Mouse (Mus musculus) megakaryocyte, adult 5-6 weeks (primary cell): Measurements from ENCODE around the gene Crlf1. TPM values are rescaled to one million over a fixed set of nuclear protein-coding genes. Genes with fewer than 3 reads are reported as not detected.
"Not testable (repeated sequence)": the region's sequence is repeated elsewhere in the genome, so short reads cannot be mapped to it uniquely, and the experiment has no call there.

Experiments used
- ATAC-seq: 2 replicates; pipeline ENCODE4 v1.8.0; 2016; ENCODE audit warnings: mild to moderate bottlenecking, inconsistent platforms; ENCODE audit not compliant: poor library complexity, severe bottlenecking
- total RNA-seq, 2 experiments: library from RNA; stranded (forward) in 1 of 2; stranded (reverse) in 1 of 2; fragments of 153-499, 151-499 nt in 1 of 2; fragments of 221-1000, 200-1000 nt in 1 of 2; gene quantifications; 2 replicates each; pipeline versions ENCODE4 v1.2.3 to v1.2.4; 2015 to 2017

The Crlf1 gene
- total RNA-seq, 2 experiments from 2014 or later, result not detected

DNA sequence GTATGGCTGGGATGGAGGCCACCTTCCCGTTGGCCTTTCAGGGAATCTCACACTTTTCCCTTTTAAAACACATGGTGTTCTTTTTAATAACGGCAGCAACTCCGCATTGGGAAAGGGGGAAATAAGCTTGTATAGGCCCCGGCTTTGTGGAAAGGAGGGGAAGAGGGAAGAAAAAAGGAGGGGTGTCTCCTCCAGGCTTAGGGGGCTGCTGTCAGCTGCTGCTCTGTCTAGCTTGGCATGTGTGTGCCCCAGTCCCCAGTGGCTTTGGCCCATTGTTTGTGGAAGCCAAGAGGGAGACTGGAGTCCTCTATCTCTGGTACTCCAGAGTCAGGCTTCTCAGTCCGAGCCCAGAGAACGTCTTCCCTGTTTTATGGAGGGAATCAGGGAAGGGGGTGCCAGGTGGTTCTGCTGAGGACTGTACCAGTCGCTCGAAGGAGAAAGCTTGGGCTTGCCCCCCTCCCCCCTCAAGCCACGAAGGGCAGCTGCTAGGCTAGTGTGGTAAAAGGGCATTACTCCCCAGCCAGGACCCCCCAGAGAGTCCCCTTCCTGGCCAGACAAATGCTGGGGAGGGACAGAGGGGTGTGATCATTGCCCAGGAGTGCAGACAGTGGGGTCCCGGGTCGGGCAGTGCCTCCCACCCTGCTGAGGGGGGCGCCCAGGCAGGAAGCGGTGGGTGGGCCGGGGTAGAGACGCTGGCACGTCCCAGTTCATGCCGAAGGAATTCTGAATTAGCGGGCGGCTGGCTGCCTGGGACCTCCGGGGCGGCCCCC lies 2.2 kb downstream of the Crlf1 start:
- ATAC-seq, result no peak

DNA sequence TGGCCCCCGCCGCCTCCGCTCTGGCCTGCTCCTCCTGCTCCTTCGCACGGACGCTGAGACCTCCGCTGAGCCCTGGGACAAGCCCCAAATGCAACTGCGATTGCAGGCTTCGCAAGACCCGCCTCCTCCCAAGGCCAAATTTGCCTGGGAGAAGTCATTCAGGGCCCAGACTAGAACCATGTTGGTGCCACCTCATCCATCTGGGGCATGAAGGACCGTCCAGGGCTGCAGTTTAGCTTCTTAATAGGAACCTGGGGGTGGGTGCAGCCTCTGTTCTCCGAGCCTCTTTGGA lies 2.8 kb downstream of the Crlf1 start:
- no peak for ATAC-seq

DNA sequence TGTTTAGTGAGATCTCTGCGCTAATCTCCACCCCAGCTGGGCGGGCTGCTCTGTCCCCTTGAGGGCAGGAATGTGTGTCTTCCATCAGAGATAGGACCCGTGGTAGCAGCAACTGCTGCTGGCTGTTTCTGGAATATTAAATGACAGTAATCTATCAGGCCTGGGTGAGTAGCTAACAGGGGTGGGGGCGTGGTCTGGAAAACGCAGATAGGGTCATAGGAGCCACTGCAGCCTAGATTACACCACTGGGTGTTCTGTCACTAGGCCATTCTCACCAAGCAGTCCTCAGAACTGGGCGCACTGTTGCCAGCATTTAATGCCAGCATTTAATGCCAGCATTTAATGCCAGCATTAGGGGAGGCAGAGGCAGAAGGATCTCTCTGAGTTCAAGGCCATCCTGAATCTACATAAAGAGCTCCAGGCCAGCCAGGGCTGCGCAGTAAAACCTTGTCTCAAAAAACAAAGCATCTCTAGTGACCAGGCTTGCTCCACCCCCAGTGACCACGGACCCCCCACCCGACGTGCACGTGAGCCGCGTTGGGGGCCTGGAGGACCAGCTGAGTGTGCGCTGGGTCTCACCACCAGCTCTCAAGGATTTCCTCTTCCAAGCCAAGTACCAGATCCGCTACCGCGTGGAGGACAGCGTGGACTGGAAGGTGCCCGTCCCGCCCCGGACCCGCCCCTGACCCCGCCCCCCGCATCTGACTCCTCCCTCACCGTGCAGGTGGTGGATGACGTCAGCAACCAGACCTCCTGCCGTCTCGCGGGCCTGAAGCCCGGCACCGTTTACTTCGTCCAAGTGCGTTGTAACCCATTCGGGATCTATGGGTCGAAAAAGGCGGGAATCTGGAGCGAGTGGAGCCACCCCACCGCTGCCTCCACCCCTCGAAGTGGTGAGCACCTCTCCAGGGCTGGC lies 7.7 kb downstream of the Crlf1 start:
- no peak for ATAC-seq

DNA sequence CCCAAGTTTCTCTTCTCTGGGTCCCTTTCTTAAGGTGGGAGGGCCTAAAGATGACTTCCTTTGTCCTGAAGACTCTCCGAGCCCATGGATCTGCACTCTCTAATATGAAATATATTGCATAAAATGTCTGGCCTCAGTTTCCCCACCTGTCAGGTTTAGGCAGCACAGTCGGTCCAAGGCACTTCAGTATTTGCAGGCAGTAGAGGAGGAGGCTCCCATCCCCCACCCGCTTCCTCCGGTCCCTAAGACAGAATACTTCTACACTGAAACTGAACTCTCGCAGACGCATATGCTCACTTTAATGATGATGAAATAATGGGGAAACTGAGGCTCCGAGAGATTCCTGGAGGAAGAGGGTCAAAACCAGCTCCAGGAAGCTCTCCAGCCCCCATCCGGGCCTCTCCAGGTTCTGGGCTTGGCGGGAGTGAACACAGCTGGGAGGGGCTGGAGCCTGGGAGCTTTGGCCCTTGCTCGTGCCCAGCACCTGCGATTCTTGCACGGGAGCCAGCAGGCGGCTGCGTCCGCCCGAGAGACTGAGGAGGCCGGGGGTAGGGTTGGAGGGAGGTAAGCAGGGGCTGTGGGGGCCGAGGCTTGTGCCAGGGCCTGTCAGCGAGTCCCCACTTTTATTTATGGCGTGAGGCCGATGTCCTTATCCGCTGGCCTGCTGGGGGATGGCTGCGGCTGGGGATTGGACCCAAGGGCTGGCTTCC lies 9.0 kb downstream of the Crlf1 start:
- ATAC-seq, result no peak

DNA sequence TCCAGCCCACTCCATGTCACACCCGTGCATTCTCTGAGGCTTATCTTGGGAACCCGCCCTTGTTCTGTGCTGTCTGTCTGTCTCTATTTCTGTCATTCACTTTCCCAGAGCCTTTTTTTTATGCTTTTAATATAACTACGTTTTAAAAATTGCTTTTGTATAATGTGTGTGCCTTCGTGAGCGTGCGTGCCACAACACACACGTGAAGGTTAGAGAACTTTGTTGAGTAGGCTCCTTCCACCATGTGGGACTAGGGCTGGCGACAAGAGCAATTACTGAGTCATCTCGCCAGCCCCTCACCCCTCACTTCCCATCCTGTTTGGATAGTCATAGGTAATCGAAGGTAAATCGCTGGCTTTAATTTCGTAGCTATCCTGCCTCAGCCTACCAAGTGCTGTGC lies 9.6 kb downstream of the Crlf1 start:
- ATAC-seq, result no peak

DNA sequence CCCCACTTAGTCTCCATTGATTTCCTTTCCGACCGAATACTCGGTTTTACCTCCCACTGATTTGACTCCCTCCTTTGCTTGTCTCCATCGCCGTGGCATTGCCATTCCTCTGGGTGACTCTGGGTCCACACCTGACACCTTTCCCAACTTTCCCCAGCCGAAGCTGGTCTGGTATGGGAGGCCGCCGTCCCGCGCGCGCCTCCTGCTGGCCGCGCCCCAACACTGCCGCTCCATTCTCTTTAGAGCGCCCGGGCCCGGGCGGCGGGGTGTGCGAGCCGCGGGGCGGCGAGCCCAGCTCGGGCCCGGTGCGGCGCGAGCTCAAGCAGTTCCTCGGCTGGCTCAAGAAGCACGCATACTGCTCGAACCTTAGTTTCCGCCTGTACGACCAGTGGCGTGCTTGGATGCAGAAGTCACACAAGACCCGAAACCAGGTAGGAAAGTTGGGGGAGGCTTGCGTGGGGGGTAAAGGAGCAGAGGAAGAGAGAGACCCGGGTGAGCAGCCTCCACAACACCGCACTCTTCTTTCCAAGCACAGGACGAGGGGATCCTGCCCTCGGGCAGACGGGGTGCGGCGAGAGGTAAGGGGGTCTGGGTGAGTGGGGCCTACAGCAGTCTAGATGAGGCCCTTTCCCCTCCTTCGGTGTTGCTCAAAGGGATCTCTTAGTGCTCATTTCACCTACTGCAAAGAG lies 10.2 kb downstream of the Crlf1 start:
- peak; percentile 52 for ATAC-seq

DNA sequence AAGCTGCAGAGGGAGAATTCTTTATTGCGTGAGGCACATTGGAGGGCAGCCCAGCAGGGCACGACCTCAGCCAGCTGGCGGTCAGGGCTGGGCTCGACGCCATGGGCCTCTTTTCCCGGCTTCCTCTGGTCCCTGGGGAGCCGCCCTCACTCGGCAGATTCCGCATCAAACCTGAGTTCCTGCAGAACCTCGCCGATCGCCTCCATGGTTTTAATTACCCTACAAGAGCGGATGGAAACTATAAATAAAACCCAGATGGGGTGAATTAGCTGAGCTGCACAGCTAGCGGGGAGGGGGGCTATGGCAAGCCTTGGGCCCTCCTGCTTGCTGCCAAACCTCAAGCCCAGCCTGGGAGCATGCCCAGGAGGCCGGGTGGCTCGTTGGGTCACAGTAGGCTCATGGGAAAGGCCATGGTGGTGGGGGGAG lies 11.3 kb downstream of the Crlf1 start:
- ATAC-seq, result no peak

DNA sequence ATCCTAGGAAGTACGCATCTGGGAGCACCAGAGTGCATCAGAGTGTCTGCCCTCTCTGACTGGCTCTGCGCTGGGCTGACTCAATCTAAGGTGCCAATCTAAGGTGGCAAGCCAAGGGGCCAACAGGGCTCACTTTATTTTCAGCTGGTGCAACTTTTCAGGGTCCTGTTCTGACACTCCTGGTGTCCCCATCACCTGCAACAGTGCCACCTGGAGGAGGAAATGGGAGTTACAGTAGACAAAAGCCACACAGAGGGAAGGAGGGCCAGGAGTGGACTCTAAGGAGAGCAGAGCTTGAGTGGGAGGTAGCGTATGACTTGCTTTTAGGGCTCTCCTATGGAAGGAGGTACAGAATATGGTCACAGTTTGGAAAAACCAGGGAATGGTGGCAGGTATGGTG lies 11.9 kb downstream of the Crlf1 start:
- ATAC-seq, result peak; percentile 38

DNA sequence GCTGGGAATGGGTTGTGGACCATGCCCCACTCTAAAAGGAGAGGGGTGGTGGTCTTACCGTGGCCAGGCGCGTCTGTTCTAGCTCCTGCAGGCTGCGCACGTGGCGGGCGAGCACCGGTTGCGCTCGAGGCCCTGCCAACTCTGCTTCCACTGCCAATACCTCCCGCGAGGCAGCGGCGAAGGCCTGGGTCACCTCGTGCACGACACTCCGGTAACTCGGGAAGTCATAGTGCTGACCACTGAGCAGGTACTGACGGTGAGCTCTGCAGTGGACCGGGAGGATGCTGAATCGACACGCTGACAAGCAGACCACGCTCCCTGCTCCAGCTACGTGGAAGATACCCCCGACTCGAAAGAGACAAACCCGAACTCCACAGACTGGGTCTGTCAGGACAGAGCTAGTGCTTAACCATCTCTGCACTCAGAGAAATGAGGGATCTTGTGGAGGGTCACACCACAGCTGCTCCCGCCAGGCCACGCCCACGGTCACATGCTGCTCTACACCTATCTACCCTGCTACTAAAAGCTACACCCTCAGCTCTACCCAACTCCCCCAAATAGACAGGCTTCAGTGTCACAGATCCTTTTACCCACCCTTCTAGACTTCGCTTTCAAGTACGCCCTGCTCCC lies 12.9 kb downstream of the Crlf1 start:
- ATAC-seq, result 0 out of 2 replicates have a peak, but pooled peaks have one; percentile 0

DNA sequence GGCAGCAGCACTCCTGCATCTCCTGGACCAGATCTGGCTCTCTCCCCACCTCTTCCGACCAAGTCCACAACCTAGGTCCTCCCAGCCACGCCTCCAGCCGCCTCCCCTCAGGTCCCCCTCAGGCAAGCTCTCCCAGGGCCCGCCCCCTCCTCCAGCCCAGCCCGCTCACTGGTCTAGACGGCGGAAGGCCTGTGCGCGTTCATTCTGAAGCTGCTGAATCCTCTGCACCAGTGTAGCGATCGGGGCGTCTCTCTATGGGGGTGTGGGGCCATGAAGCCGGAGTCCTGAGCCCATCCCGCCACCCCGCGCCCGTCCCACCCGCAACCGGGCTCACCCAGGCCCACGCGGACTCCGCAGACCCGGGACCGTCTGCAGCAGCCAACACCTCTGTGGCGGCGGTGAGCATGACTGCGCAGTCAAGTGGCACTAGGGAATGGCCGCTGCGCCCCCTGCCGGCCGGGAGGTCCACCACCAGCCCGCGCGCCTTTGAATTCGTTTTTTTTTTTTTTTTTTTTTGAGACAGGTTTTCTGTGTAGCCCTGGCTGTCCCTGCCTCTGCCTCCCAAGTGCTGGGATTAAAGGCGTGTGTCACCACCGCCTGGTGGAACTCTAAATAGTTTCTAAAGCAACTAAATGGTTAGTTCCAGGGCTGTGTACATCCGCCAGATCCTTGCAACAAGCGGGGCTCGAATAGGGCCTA lies 13.5 kb downstream of the Crlf1 start, which contains the start of gene Rex1bd:
Rex1bd (minus strand) TSS at position 425 of the 699 bp plus-strand sequence.
- ATAC-seq, result peak; percentile 64

DNA sequence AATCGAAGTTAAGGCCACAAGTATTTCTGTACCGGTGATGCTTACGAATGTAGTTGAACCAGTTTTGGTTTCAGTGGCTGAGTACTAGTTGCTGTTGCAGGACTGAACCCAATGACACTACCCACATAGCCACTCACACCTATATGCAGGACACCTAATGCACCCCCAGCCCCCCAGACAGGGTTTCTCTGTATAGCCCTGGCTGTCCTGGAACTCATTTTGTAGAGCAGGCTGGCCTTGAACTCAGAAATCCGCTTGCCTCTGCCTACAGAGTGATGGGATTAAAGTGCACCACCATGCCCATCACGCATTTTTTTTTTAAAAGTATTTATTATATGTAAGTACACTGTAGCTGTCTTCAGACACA lies 14.1 kb downstream of the Crlf1 start:
- ATAC-seq, result no peak

DNA sequence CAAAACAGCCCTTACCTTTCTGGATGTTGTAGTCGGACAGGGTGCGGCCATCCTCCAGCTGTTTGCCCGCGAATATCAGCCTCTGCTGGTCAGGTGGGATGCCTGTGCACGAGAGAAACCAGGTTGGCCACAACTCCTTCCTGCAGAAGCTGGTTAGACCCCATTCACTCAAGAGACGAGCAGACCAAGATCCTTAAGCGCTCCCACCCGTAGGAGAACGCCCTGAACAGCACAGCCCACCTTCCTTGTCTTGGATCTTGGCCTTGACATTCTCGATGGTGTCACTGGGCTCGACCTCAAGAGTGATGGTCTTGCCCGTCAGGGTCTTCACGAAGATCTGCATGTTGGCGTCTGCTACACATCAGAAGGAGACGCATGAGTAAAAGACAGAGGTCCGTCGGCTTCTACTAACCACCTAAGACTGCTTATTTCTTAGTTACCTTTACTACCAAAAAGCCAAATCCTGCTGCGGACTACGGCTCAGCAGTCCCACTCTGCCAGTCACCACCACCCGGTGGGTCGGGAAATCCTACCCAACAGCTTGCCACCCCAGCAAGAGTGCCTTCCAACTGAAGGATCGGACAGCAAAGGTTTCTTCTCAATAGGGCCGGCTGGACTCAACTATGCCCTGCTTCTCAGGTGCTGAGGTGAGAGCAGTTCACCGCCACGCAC lies 16.5 kb downstream of the Crlf1 start:
- ATAC-seq, result no peak

DNA sequence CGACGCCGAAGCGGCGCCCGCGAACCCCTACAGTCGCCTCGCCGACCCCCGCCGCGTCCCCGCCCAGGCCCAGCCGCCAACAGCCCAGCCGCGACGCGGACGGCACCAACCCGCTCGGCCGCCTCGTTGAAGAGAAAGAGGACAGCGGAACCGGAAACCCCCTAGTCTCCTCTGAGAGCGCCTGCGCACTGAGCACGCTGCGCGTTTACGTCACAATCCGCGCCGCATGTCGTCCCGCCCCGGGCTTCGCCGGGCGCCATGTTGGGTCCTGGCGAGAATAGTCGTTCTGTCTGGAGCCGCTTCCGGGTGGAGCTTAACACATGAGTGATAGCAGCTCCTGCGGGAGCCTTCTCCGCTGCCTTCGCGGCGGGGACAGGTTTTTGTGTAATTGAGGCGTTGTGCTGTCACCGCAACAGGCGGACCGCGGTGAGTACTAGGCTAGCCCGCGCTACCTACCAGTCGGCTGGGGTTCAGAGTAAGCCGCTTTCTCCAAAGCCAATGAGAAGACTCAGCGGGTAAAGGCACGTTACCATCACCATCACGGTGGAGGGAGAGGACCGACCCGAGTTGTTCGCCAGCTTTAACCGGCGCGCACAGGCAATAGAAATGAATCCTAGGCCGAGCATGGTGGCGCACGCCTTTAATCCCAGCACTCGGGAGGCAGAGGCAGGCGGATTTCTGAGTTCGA lies 17.4 kb downstream of the Crlf1 start, which contains the start of gene Uba52:
Uba52 (minus strand) TSS at position 574 of the 688 bp plus-strand sequence.
- ATAC-seq, result peak; percentile 82

DNA sequence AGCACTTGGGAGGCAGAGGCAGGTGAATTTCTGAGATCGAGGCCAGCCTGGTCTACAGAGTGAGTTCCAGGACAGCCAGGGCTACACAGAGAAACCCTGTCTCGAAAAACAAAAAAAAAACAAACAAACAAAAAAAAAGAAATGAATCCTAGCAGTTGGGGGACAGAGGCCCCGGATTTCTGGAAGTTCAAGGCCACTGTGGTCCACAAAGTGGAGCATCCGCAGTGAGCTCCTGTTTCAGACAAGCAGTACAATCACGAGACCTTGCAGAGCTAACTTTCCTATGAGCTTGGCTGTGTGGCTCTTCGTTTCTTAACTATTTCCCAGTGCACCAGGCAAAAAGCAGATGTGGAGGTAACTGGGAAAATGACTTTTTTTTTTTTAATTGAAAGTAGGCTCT lies 18.2 kb downstream of the Crlf1 start:
- not testable (repeated sequence) for ATAC-seq

DNA sequence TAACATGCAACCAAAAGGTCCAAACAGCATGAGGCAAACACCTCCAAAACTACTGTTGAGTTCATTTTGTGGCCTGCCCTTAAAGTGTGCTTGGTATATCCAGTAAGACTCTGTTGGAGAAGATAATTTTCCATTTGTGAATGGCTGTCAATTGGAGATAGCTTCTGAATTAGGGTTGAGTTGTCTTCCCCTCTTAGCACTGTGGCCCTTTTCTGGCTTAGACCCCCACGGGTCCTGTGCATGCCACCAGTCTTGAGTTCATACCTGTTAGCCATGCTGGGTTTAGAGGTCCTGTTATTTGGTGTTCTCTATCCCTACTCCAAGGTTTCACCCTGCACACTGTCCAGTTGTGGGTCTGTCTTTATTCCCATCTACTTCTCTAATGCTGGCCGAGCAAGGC lies 18.8 kb downstream of the Crlf1 start:
- ATAC-seq, result no peak

DNA sequence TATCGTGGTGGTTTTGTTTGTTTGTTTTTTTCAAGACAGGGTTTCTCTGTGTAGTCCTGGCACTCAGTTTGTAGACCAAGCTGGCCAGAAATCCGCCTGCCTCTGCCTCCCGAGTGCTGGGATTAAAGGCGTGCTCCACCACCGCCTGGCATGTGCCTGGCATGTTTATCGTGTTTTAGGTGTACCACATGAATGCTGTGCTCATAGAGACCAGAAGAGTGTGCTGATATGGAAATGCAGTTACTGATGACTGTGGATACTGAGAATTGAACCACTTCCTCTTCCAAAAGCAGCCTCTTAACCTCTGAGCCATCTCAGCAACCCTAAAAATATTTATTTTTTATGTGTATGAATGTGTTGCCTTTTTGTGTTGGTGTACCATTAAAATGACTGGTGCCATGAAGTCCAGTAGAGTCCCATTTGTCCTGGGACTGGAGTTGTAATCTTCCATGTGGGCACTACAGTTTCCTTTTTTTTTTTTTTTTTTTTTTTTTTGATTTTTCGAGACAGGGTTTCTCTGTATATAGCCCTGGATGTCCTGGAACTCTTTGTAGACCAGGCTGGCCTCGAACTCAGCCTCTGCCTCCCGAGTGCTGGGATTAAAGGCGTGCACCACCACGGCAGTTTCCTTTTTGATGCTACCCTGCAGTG lies 19.4 kb downstream of the Crlf1 start:
- ATAC-seq, result no peak

DNA sequence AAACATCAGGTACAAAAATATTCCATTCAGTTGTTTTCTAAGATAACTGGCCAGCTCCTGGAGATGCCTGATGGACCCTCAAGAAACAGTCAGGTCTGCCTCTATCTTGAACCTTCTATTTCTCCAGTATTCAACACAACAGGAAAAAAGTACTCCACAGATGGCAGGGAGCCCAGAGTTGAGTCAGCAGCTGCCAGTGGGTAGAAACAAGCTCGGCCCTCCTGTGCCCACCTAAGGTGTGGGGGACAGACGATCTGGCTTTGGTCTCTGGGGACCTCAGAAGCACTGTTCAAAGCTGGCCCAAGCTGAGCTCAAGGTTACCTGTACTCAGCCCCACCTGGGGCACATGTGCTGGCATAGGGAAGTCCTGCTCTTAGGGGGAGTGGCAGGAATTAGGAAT lies 20.5 kb downstream of the Crlf1 start:
- ATAC-seq, result no peak
